Mouse (Mus musculus) spleen, adult 2 months (tissue): ENCODE measurements around the gene Slc12a1.

ENCODE experiments used
- CTCF ChIP-seq: fragments of 200-500 bp; IDR thresholded peaks from 2 replicates; pipeline ENCODE4 v1.5.1; 2011; ENCODE audit warnings: mild to moderate bottlenecking, inconsistent platforms; ENCODE audit not compliant: insufficient read depth, insufficient read length, insufficient replicate concordance; ENCODE audit errors: extremely low read depth
- POLR2A ChIP-seq: fragments of 200-500 bp; IDR thresholded peaks from 2 replicates; pipeline ENCODE4 v1.6.1; 2011; ENCODE audit warnings: low read depth, low read length, inconsistent platforms

- TF ChIP-seq CTCF: peak; percentile 20; the same call in 1 of the 2 replicates
- no peak for TF ChIP-seq POLR2A
Observed at GRCm38 (mm10) chr2:125214592-125214991, 62.3 kb downstream of the Slc12a1 start.
